Mouse (Mus musculus) heart, postnatal 0 days (tissue): ENCODE data around the gene Il13. TPM values are rescaled to one million over a fixed set of nuclear protein-coding genes. Genes with fewer than 3 reads are reported as not detected.

ENCODE experiments used
- ATAC-seq: fragments of 200-750 bp; cut with Nextera tagmentation; 2 replicates; pipeline ENCODE4 v1.8.0; 2017; ENCODE audit warnings: low read depth, moderate number of reproducible peaks, moderate library complexity; ENCODE audit not compliant: insufficient read depth
- DNase-seq: peaks from one replicate; pipeline ENCODE4 v3.0.0-alpha.2; 2016; ENCODE audit warnings: low spot score
- H3K27ac ChIP-seq: fragments of 300-500 bp; sonication (generic); 2 replicates; pipeline ENCODE4 v1.5.1; 2014; ENCODE audit warnings: low read depth, mild to moderate bottlenecking
- H3K27me3 ChIP-seq: fragments of 300-500 bp; sonication (generic); 2 replicates; pipeline ENCODE4 v1.6.1; 2014; ENCODE audit warnings: low read length, mixed read lengths; ENCODE audit not compliant: control insufficient read depth, insufficient read depth
- H3K36me3 ChIP-seq: fragments of 300-500 bp; sonication (generic); replicated peaks from 2 replicates; pipeline ENCODE4 v1.6.1; 2014; ENCODE audit warnings: low read length, mixed read lengths; ENCODE audit not compliant: control insufficient read depth, insufficient read depth
- H3K4me1 ChIP-seq: fragments of 300-500 bp; sonication (generic); 2 replicates; pipeline ENCODE4 v1.6.1; 2014; ENCODE audit warnings: antibody characterized with exemption; ENCODE audit not compliant: control insufficient read depth, insufficient read depth
- H3K4me2 ChIP-seq: fragments of 300-500 bp; sonication (generic); 2 replicates; pipeline ENCODE4 v1.6.1; 2014; ENCODE audit warnings: low read depth, mild to moderate bottlenecking, low read length, moderate library complexity
- H3K4me3 ChIP-seq: fragments of 300-500 bp; sonication (generic); 2 replicates; pipeline ENCODE4 v1.5.1; 2014; ENCODE audit warnings: low read depth, low read length
- H3K9ac ChIP-seq: fragments of 300-500 bp; sonication (generic); replicated peaks from 2 replicates; pipeline ENCODE4 v1.6.1; 2014; ENCODE audit warnings: low read depth, low read length, mixed read lengths
- H3K9me3 ChIP-seq: fragments of 300-500 bp; sonication (generic); replicated peaks from 2 replicates; pipeline ENCODE4 v1.6.1; 2016; ENCODE audit warnings: low read length; ENCODE audit not compliant: control insufficient read depth
- CTCF ChIP-seq: IDR thresholded peaks from 2 replicates; pipeline ENCODE4 v1.5.1; 2016; ENCODE audit warnings: antibody characterized with exemption, control low read depth, low read depth
- EP300 ChIP-seq: IDR thresholded peaks from 2 replicates; pipeline ENCODE4 v1.6.1; 2016; ENCODE audit warnings: antibody characterized with exemption, low read depth
- WGBS: fragments of 180-500 bp; shearing (Covaris S2); extraction: QIAGEN DNeasy Blood & Tissue Kit; methylation state at CpG from one replicate; pipeline ENCODE4 v1.1.7; 2014; 5-methylcytosine and 5-hydroxymethylcytosine counted together
- polyA plus RNA-seq: library from polyadenylated mRNA; unstranded; fragments of >200 nt; fragmentation: Nextera tagmentation; extraction: Ambion mirVana; gene quantifications from 2 replicates; pipeline ENCODE4 v1.2.1, GENCODE M21; 2015
- total RNA-seq: library from RNA; depleted of rRNA; stranded (reverse); fragments of >200 nt; gene quantifications from 2 replicates; pipeline ENCODE4 v1.2.3, GENCODE M21; 2014; ENCODE audit warnings: low replicate concordance; rRNA removed

Il13 gene
- total RNA-seq (not detected in 2 replicates), polyA plus RNA-seq (not detected in 2 replicates)

GRCm38 (mm10) chr11:53634556-53634955, at the start of gene Il13:
Il13 (minus strand) TSS chr11:53634702.
- H3K9me3 ChIP-seq = no peaks in the 10 kb centered on the region
- no peak within 1 kb of the TSS for H3K4me2 ChIP-seq
- 0 out of 2 replicates have a peak, but pooled peaks cover 4% of the 10 kb centered on the region for H3K4me1 ChIP-seq
- TF ChIP-seq EP300 (no peak), CTCF (no peak)
- no peaks in the 10 kb centered on the region for H3K36me3 ChIP-seq
- ATAC-seq = no peak
- no peak within 1 kb of the TSS for H3K27ac ChIP-seq
- H3K27me3 ChIP-seq = peaks cover 31% of the 10 kb centered on the region
- DNase-seq = no peak
- H3K4me3 ChIP-seq = no peak within 1 kb of the TSS
- 92% methylated on average over 8 of the region's 8 CpGs for WGBS
- H3K9ac ChIP-seq = no peak within 1 kb of the TSS

DNA sequence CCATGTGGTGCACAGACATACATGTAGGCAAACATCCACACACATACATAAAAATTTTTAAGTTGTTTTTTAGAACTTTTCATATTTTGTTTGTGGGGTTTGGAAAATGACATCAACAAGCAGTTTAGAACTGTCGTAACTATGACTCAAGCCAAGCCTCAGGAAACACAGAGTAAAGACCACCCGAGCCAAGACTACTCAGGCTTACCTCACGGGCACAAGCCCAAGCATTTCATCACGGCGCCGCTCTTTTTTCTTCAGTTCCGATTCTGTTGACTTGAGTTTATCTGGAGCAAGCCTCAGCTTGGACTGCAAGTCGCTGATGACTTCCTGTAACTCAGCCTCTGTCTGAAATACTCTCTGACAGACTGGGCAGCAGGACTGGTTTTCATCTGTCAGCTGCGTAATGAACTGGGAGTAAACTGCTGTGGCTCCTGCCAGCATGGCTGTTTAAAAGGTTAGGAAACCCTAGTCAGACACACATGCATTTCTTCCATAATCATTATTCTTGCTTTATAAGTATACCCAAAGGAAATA, 48.6 kb upstream of the Il13 start:
- DNase-seq (peak; percentile 70), ATAC-seq (peak; percentile 75)
- 30% methylated on average over 9 of the region's 9 CpGs for whole genome bisulfite sequencing
- Histone ChIP-seq H3K27me3 (no peaks in the 10 kb centered on the region), H3K27ac (peak overlapping the region; percentile 73), H3K9me3 (no peaks in the 10 kb centered on the region), H3K9ac (no peak overlapping the region), H3K4me3 (no peak overlapping the region), H3K4me1 (peaks cover 5% of the 10 kb centered on the region), H3K36me3 (peaks cover 23% of the 10 kb centered on the region), H3K4me2 (peak overlapping the region; percentile 24; the same call in 1 of the 2 replicates)
- no peak for TF ChIP-seq EP300
- TF ChIP-seq CTCF = no peak

DNA sequence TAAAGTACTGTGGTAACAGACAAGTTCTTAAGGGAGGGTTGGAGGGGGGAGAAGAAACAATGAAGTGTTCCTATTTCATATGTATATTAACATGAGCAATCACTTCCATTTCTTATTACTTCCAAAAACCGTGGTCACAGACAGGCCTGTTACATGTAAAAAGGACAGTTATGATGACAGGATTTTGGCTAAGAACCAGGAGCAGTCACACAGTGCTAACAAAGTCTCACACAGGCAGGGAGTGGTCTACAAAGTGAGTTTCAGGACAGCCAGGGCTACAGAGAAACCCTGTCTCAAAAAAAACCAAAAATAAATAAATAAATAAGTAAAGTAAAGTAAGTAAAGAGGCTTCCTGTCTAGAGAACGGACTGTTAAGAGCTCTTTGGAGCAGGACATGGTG, 47.7 kb upstream of the Il13 start:
- 21% methylated on average over 2 of the region's 2 CpGs for WGBS
- Histone ChIP-seq H3K4me1 (peaks cover 5% of the 10 kb centered on the region), H3K27ac (peak overlapping the region; percentile 73), H3K4me3 (no peak overlapping the region), H3K4me2 (no peak overlapping the region), H3K27me3 (no peaks in the 10 kb centered on the region), H3K9me3 (no peaks in the 10 kb centered on the region), H3K36me3 (peaks cover 17% of the 10 kb centered on the region), H3K9ac (no peak overlapping the region)
- DNase-seq = peak; percentile 78
- ATAC-seq = peak; percentile 89
- TF ChIP-seq CTCF (no peak), EP300 (no peak)

- ATAC-seq (no peak), DNase-seq (no peak)
- peaks cover 5% of the 10 kb centered on the region for H3K4me1 ChIP-seq
- H3K4me3 ChIP-seq = no peak overlapping the region
- H3K9ac ChIP-seq = no peak overlapping the region
- WGBS = 91% methylated on average over 2 of the region's 2 CpGs
- TF ChIP-seq EP300 (no peak), CTCF (peak; percentile 22)
- H3K9me3 ChIP-seq = no peaks in the 10 kb centered on the region
- H3K27me3 ChIP-seq = no peaks in the 10 kb centered on the region
- H3K27ac ChIP-seq = 0 out of 2 replicates have a peak overlapping the region, but pooled peaks have one; percentile 73
- peaks cover 17% of the 10 kb centered on the region for H3K36me3 ChIP-seq
- no peak overlapping the region for H3K4me2 ChIP-seq
Observed at GRCm38 (mm10) chr11:53681686-53682085, 47.2 kb upstream of the Il13 start.

DNA sequence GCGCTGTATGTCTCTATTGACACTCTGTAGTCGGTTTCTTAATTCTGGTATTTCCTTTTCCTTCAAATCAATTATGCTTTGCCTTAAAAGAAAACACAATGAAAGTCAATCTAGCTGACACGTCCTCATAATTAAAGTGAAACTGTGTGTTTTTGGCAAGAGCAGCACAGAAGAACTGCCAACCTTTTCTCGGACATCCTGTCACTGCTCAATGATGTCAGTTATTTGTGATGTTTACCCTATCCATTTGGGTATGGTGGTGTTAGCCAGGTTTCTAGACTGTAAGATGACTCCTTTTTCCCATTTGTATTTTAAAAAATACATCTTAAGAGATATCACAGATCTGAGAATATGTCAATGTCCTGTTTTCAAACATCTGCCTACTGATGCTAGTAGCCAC, 45.6 kb upstream of the Il13 start:
- DNase-seq (no peak), ATAC-seq (no peak)
- Histone ChIP-seq H3K36me3 (peaks cover 22% of the 10 kb centered on the region), H3K27me3 (no peaks in the 10 kb centered on the region), H3K4me3 (no peak overlapping the region), H3K27ac (no peak overlapping the region), H3K4me1 (peaks cover 5% of the 10 kb centered on the region), H3K9ac (no peak overlapping the region), H3K4me2 (no peak overlapping the region), H3K9me3 (no peaks in the 10 kb centered on the region)
- no peak for TF ChIP-seq CTCF
- no peak for TF ChIP-seq EP300
- WGBS = 63% methylated on average over 4 of the region's 4 CpGs

DNA sequence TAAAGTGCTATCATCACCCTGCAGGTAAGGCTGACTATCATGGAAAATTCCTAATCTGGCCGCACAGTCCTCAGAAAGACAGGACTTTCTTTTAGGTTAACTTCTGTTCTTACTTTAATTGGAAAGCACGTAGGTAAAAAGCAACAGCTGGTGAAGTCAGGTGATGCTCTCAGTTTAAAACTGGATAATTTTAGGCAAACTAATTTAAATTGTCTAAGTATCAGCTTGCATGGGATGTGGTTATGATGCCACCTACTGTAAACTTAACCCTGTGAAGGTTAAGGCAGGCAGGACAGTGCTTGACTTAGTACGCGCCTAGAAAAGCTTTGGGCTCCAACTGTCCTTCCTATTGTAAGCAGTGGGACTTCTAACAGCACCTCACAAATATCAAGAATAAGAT, 36.9 kb upstream of the Il13 start:
- no peak for ATAC-seq

More for the DNA sequence above, 36.9 kb upstream of the Il13 start:
- 93% methylated on average over 4 of the region's 4 CpGs for WGBS
- Histone ChIP-seq H3K9me3 (no peaks in the 10 kb centered on the region), H3K9ac (no peak overlapping the region), H3K4me1 (no peaks in the 10 kb centered on the region), H3K27ac (no peak overlapping the region), H3K4me2 (no peak overlapping the region), H3K4me3 (no peak overlapping the region), H3K36me3 (peaks cover 57% of the 10 kb centered on the region), H3K27me3 (no peaks in the 10 kb centered on the region)
- DNase-seq = no peak
- TF ChIP-seq CTCF (no peak), EP300 (no peak)
